Mouse (Mus musculus): ENCODE measurements around the gene Pank4. TPM values are rescaled to one million over a fixed set of nuclear protein-coding genes. Genes with fewer than 3 reads are reported as not detected.

Pank4 gene
- 121 TPM for total RNA-seq (2023)

GRCm38 (mm10) chr4:154963901-154964580 is at the start of gene Pank4:
Gene Pank4 (plus strand): TSS chr4:154964123.

GRCm38 (mm10) chr4:154928395-154929087 is 35.4 kb upstream of the Pank4 start, which contains the start of gene Tnfrsf14:
Gene Tnfrsf14 (minus strand): TSS chr4:154928563.

GRCm38 (mm10) chr4:154960690-154961225 is 3.2 kb upstream of the Pank4 start, which contains the start of gene Hes5:
Gene Hes5 (plus strand): TSS chr4:154960923.

Other genes with a start within 250 kb of the Pank4 start
- gene Ttc34, start 126.7 kb upstream of the Pank4 start, total RNA-seq (2023): not detected
- not detected for gene Mmel1, start 94.5 kb upstream of the Pank4 start, total RNA-seq (2023)
- gene Fam213b, start 65.0 kb upstream of the Pank4 start, total RNA-seq (2023): 1.6 TPM
- gene Tnfrsf14, start 35.6 kb upstream of the Pank4 start, total RNA-seq (2023): 150 TPM
- gene Hes5, start 3.2 kb upstream of the Pank4 start, total RNA-seq (2023): 1.1 TPM
- gene Plch2, start 92.7 kb downstream of the Pank4 start, total RNA-seq (2023): not detected
- gene Pex10, start 102.9 kb downstream of the Pank4 start, total RNA-seq (2023): 10.9 TPM
- gene Rer1, start 122.3 kb downstream of the Pank4 start, total RNA-seq (2023): 56.6 TPM
- 1.5 TPM for gene Morn1, start 122.5 kb downstream of the Pank4 start, total RNA-seq (2023)